Mouse (Mus musculus) heart, embryonic 15.5 days (tissue): ENCODE data around the gene Iqcc. TPM values are rescaled to one million over a fixed set of nuclear protein-coding genes. Genes with fewer than 3 reads are reported as not detected.

ENCODE experiments used
- ATAC-seq: fragments of 200-750 bp; cut with Nextera tagmentation; replicated peaks from 2 replicates; pipeline ENCODE4 v1.8.0; 2017; ENCODE audit warnings: low read depth, moderate TSS enrichment; ENCODE audit not compliant: insufficient number of reproducible peaks, insufficient read depth, low FRiP score
- H3K27ac ChIP-seq: fragments of 300-500 bp; sonication (generic); 2 replicates; pipeline ENCODE4 v1.5.1; 2015; ENCODE audit warnings: mild to moderate bottlenecking, inconsistent platforms
- H3K27me3 ChIP-seq: fragments of 300-500 bp; sonication (generic); 2 replicates; pipeline ENCODE4 v1.6.1; 2015; ENCODE audit warnings: inconsistent platforms
- H3K36me3 ChIP-seq: fragments of 300-500 bp; sonication (generic); 2 replicates; pipeline ENCODE4 v1.6.1; 2015; ENCODE audit warnings: mild to moderate bottlenecking, inconsistent platforms
- H3K4me1 ChIP-seq: fragments of 300-500 bp; sonication (generic); replicated peaks from 2 replicates; pipeline ENCODE4 v1.6.1; 2015; ENCODE audit warnings: inconsistent platforms
- H3K4me2 ChIP-seq: fragments of 300-500 bp; sonication (generic); 2 replicates; pipeline ENCODE4 v1.6.1; 2015; ENCODE audit warnings: inconsistent platforms, mild to moderate bottlenecking, moderate library complexity
- H3K4me3 ChIP-seq: fragments of 300-500 bp; sonication (generic); 2 replicates; pipeline ENCODE4 v1.5.1; 2015; ENCODE audit warnings: mild to moderate bottlenecking, inconsistent platforms
- H3K9ac ChIP-seq: fragments of 300-500 bp; sonication (generic); 2 replicates; pipeline ENCODE4 v1.6.1; 2015; ENCODE audit warnings: mild to moderate bottlenecking, inconsistent platforms
- H3K9me3 ChIP-seq: fragments of 300-500 bp; sonication (generic); replicated peaks from 2 replicates; pipeline ENCODE4 v1.6.1; 2016; ENCODE audit warnings: inconsistent platforms
- WGBS: fragments of 180-500 bp; shearing (Covaris S2); methylation state at CpG from one replicate; pipeline ENCODE4 v1.1.7; 2015; ENCODE audit warnings: mixed read lengths; 5-methylcytosine and 5-hydroxymethylcytosine counted together
- polyA plus RNA-seq: library from polyadenylated mRNA; unstranded; fragments of >200 nt; fragmentation: Nextera tagmentation; extraction: Ambion mirVana; gene quantifications from 2 replicates; pipeline ENCODE4 v1.2.1, GENCODE M21; 2015

The Iqcc gene
- polyA plus RNA-seq, 1 experiment from 2014 or later, result 19.0 TPM

GRCm38 (mm10) chr4:129576863-129577491 is 41.9 kb downstream of the Iqcc start:
- H3K4me2 ChIP-seq, result peak overlapping the region; percentile 34
- no peak overlapping the region for H3K9ac ChIP-seq
- H3K27ac ChIP-seq, result 0 out of 2 replicates have a peak overlapping the region, but pooled peaks have one; percentile 13
- peak overlapping the region; percentile 8; the same call in 1 of the 2 replicates for H3K4me3 ChIP-seq
- ATAC-seq, result no peak
- H3K27me3 ChIP-seq, result no peaks in the 10 kb centered on the region
- 30% methylated on average over 21 of the region's 21 CpGs for WGBS
- H3K4me1 ChIP-seq, result peaks cover 14% of the 10 kb centered on the region
- H3K36me3 ChIP-seq, result no peaks in the 10 kb centered on the region
- H3K9me3 ChIP-seq, result no peaks in the 10 kb centered on the region

- WGBS, result 30% methylated on average over 7 of the region's 8 CpGs
- peak overlapping the region; percentile 37; the same call in 1 of the 2 replicates for H3K4me2 ChIP-seq
Measured at GRCm38 (mm10) chr4:129575171-129575844, 43.6 kb downstream of the Iqcc start.

GRCm38 (mm10) chr4:129573430-129573829 is 45.5 kb downstream of the Iqcc start, which contains the start of gene Lck:
Gene Lck, minus strand, starts transcription at chr4:129573641.
- Histone ChIP-seq H3K4me1 (peaks cover 11% of the 10 kb centered on the region; the same call in 1 of the 2 replicates), H3K36me3 (no peaks in the 10 kb centered on the region), H3K4me2 (no peak within 1 kb of the TSS; the same call in 1 of the 2 replicates), H3K9me3 (no peaks in the 10 kb centered on the region), H3K9ac (no peak within 1 kb of the TSS), H3K27me3 (no peaks in the 10 kb centered on the region), H3K4me3 (no peak within 1 kb of the TSS), H3K27ac (peak within 1 kb of the TSS; percentile 5; the same call in 1 of the 2 replicates)
- 86% methylated on average over 8 of the region's 8 CpGs for WGBS
- no peak for ATAC-seq

More at GRCm38 (mm10) chr4:129575171-129575844, 43.6 kb downstream of the Iqcc start:
- peaks cover 12% of the 10 kb centered on the region for H3K4me1 ChIP-seq
- no peak overlapping the region for H3K9ac ChIP-seq
- 0 out of 2 replicates have a peak, but pooled peaks have one; percentile 25 for ATAC-seq
- H3K9me3 ChIP-seq, result no peaks in the 10 kb centered on the region
- no peak overlapping the region for H3K4me3 ChIP-seq
- no peaks in the 10 kb centered on the region for H3K36me3 ChIP-seq
- H3K27ac ChIP-seq, result peak overlapping the region; percentile 67
- no peaks in the 10 kb centered on the region for H3K27me3 ChIP-seq

GRCm38 (mm10) chr4:129573093-129573370 is 45.9 kb downstream of the Iqcc start:
- 93% methylated on average over 4 of the region's 4 CpGs for WGBS
- peak overlapping the region; percentile 5; the same call in 1 of the 2 replicates for H3K27ac ChIP-seq

GRCm38 (mm10) chr4:129572236-129573092 is 46.4 kb downstream of the Iqcc start:
- no peak for ATAC-seq
- no peaks in the 10 kb centered on the region for H3K9me3 ChIP-seq
- no peak overlapping the region for H3K9ac ChIP-seq
- H3K27me3 ChIP-seq, result no peaks in the 10 kb centered on the region
- H3K4me2 ChIP-seq, result no peak overlapping the region; the same call in 1 of the 2 replicates
- no peak overlapping the region for H3K4me3 ChIP-seq
- no peaks in the 10 kb centered on the region for H3K36me3 ChIP-seq
- peaks cover 11% of the 10 kb centered on the region; the same call in 1 of the 2 replicates for H3K4me1 ChIP-seq
- peak overlapping the region; percentile 5; the same call in 1 of the 2 replicates for H3K27ac ChIP-seq
- 61% methylated on average over 13 of the region's 13 CpGs for WGBS

More at GRCm38 (mm10) chr4:129573093-129573370, 45.9 kb downstream of the Iqcc start:
- Histone ChIP-seq H3K4me3 (no peak overlapping the region), H3K27me3 (no peaks in the 10 kb centered on the region), H3K4me1 (peaks cover 11% of the 10 kb centered on the region; the same call in 1 of the 2 replicates), H3K36me3 (no peaks in the 10 kb centered on the region), H3K4me2 (no peak overlapping the region; the same call in 1 of the 2 replicates), H3K9me3 (no peaks in the 10 kb centered on the region), H3K9ac (no peak overlapping the region)
- ATAC-seq, result no peak

- ATAC-seq, result no peak
- no peaks in the 10 kb centered on the region for H3K27me3 ChIP-seq
- 73% methylated on average over 8 of the region's 8 CpGs for WGBS
Measured at GRCm38 (mm10) chr4:129571551-129572084, 47.3 kb downstream of the Iqcc start.

GRCm38 (mm10) chr4:129570028-129570427 is 48.9 kb downstream of the Iqcc start:
- 78% methylated on average over 6 of the region's 6 CpGs for WGBS
- Histone ChIP-seq H3K4me3 (no peak overlapping the region), H3K4me2 (no peak overlapping the region)

More at GRCm38 (mm10) chr4:129571551-129572084, 47.3 kb downstream of the Iqcc start:
- Histone ChIP-seq H3K9ac (no peak overlapping the region), H3K36me3 (no peaks in the 10 kb centered on the region), H3K27ac (no peak overlapping the region), H3K4me1 (peaks cover 9% of the 10 kb centered on the region; the same call in 1 of the 2 replicates), H3K4me2 (no peak overlapping the region), H3K4me3 (no peak overlapping the region), H3K9me3 (no peaks in the 10 kb centered on the region)

GRCm38 (mm10) chr4:129568366-129568765 is 50.5 kb downstream of the Iqcc start:
- Histone ChIP-seq H3K9ac (no peak overlapping the region), H3K4me2 (no peak overlapping the region), H3K36me3 (no peaks in the 10 kb centered on the region), H3K4me1 (0 out of 2 replicates have a peak, but pooled peaks cover 4% of the 10 kb centered on the region), H3K9me3 (no peaks in the 10 kb centered on the region), H3K27me3 (no peaks in the 10 kb centered on the region), H3K27ac (no peak overlapping the region), H3K4me3 (no peak overlapping the region)
- no peak for ATAC-seq
- WGBS, result 88% methylated on average over 7 of the region's 7 CpGs

More at GRCm38 (mm10) chr4:129570028-129570427, 48.9 kb downstream of the Iqcc start:
- no peak for ATAC-seq
- no peaks in the 10 kb centered on the region for H3K27me3 ChIP-seq
- H3K9me3 ChIP-seq, result no peaks in the 10 kb centered on the region
- H3K36me3 ChIP-seq, result no peaks in the 10 kb centered on the region
- peaks cover 5% of the 10 kb centered on the region; the same call in 1 of the 2 replicates for H3K4me1 ChIP-seq
- no peak overlapping the region for H3K27ac ChIP-seq
- no peak overlapping the region for H3K9ac ChIP-seq

- Histone ChIP-seq H3K4me3 (no peak overlapping the region), H3K4me1 (no peaks in the 10 kb centered on the region), H3K4me2 (no peak overlapping the region), H3K27ac (no peak overlapping the region), H3K36me3 (no peaks in the 10 kb centered on the region), H3K9ac (no peak overlapping the region), H3K9me3 (no peaks in the 10 kb centered on the region), H3K27me3 (no peaks in the 10 kb centered on the region)
- no peak for ATAC-seq
- WGBS, result 73% methylated on average over 6 of the region's 6 CpGs
Measured at GRCm38 (mm10) chr4:129565139-129565538, 53.8 kb downstream of the Iqcc start.
